Mouse (Mus musculus) CH12.LX (cell line): ENCODE measurements around the gene Sdf2l1. TPM values are rescaled to one million over a fixed set of nuclear protein-coding genes. Genes with fewer than 3 reads are reported as not detected.

Experiments
- DNase-seq: peaks from one replicate; pipeline ENCODE4 v3.0.0-alpha.2; 2013; ENCODE audit errors: extremely low read depth
- H3K27ac ChIP-seq: 2 replicates; pipeline ENCODE4 v1.5.1; 2012; ENCODE audit warnings: low read depth, mild to moderate bottlenecking, control low read depth, moderate library complexity; ENCODE audit not compliant: insufficient read depth
- H3K27me3 ChIP-seq: replicated peaks from 2 replicates; pipeline ENCODE3; 2012; ENCODE audit warnings: inconsistent platforms
- H3K36me3 ChIP-seq, 2 experiments: replicated peaks in 1 of 2; 2 replicates each; pipeline versions ENCODE3 to v1.6.1; 2012; ENCODE audit warnings: inconsistent platforms in 1 of 2, low read length in 1 of 2, mild to moderate bottlenecking in 1 of 2, mixed read lengths in 1 of 2, moderate library complexity in 1 of 2; ENCODE audit not compliant: control insufficient read depth in 1 of 2, insufficient read depth in 1 of 2
- H3K4me1 ChIP-seq, 2 experiments: 2 replicates each; pipeline ENCODE4 v1.6.1; 2012; ENCODE audit warnings: inconsistent platforms in 1 of 2, moderate library complexity in 1 of 2; ENCODE audit not compliant: insufficient read depth in 2 of 2, control insufficient read depth in 1 of 2
- H3K4me2 ChIP-seq: 2 replicates; pipeline ENCODE4 v1.6.1; 2012; ENCODE audit warnings: low read depth, mild to moderate bottlenecking, control low read depth; ENCODE audit not compliant: poor library complexity, insufficient read depth, severe bottlenecking
- H3K4me3 ChIP-seq, 3 experiments: fragments of 150-350 bp in 1 of 3; sonication (generic) in 1 of 3; replicated peaks in 1 of 3; 2 replicates each; pipeline versions ENCODE3 to v1.5.1; 2011 to 2012; ENCODE audit warnings: low read depth in 2 of 3, low read length in 2 of 3, mild to moderate bottlenecking in 2 of 3, moderate library complexity in 2 of 3, control low read depth in 1 of 3, improper control_type of control experiment in 1 of 3, inconsistent platforms in 1 of 3, mixed read lengths in 1 of 3; ENCODE audit not compliant: poor library complexity in 1 of 3
- H3K79me2 ChIP-seq: replicated peaks from 2 replicates; pipeline ENCODE4 v1.6.1; 2012; ENCODE audit warnings: mild to moderate bottlenecking, moderate library complexity; ENCODE audit not compliant: control insufficient read depth, poor library complexity, insufficient read depth, severe bottlenecking; ENCODE audit errors: extremely low read depth
- H3K9ac ChIP-seq: 2 replicates; pipeline ENCODE4 v1.6.1; 2012; ENCODE audit warnings: low read depth, mild to moderate bottlenecking, control low read depth, moderate library complexity; ENCODE audit not compliant: insufficient read depth
- H3K9me3 ChIP-seq: replicated peaks from 2 replicates; pipeline ENCODE3; 2012; ENCODE audit warnings: low read length, inconsistent platforms, mixed read lengths
- BHLHE40 ChIP-seq: IDR thresholded peaks from 2 replicates; pipeline ENCODE4 v1.6.1; 2011; ENCODE audit warnings: mild to moderate bottlenecking, low read depth, low read length, improper control_type of control experiment
- CHD1 ChIP-seq: IDR thresholded peaks from 2 replicates; pipeline ENCODE4 v1.6.1; 2012; ENCODE audit warnings: low read depth, low read length, improper control_type of control experiment, inconsistent platforms
- CHD2 ChIP-seq: IDR thresholded peaks from 2 replicates; pipeline ENCODE4 v1.6.1; 2011; ENCODE audit warnings: low read length, improper control_type of control experiment
- CTCF ChIP-seq, 2 experiments: IDR thresholded peaks in 1 of 2; conservative IDR thresholded peaks in 1 of 2; 2 replicates each; pipeline ENCODE4 v1.5.1; 2011 to 2012; ENCODE audit warnings: low read depth in 2 of 2, low read length in 2 of 2, improper control_type of control experiment in 1 of 2, inconsistent platforms in 1 of 2, mild to moderate bottlenecking in 1 of 2, moderate library complexity in 1 of 2
- E2F4 ChIP-seq: IDR thresholded peaks from 2 replicates; pipeline ENCODE4 v1.6.1; 2011; ENCODE audit warnings: low read depth, low read length, improper control_type of control experiment; ENCODE audit not compliant: insufficient replicate concordance
- ELF1 ChIP-seq: IDR thresholded peaks from 2 replicates; pipeline ENCODE4 v1.6.1; 2014; ENCODE audit warnings: low read depth, mild to moderate bottlenecking, inconsistent platforms, low read length, improper control_type of control experiment
- EP300 ChIP-seq: IDR thresholded peaks from 2 replicates; pipeline ENCODE4 v1.6.1; 2011; ENCODE audit warnings: low read length, improper control_type of control experiment
- ETS1 ChIP-seq: conservative IDR thresholded peaks from 2 replicates; pipeline ENCODE4 v1.6.1; 2012; ENCODE audit warnings: low read depth, mild to moderate bottlenecking, inconsistent platforms, low read length, improper control_type of control experiment, moderate library complexity
- GABPA ChIP-seq: IDR thresholded peaks from 2 replicates; pipeline ENCODE4 v1.6.1; 2012; ENCODE audit warnings: low read depth, low read length, improper control_type of control experiment, inconsistent platforms; ENCODE audit not compliant: insufficient replicate concordance
- JUN ChIP-seq: IDR thresholded peaks from 2 replicates; pipeline ENCODE4 v1.6.1; 2011; ENCODE audit warnings: low read depth, mild to moderate bottlenecking, low read length, improper control_type of control experiment, moderate library complexity; ENCODE audit not compliant: insufficient read depth
- KAT2A ChIP-seq: IDR thresholded peaks from 2 replicates; pipeline ENCODE4 v1.6.1; 2012; ENCODE audit warnings: low read length, improper control_type of control experiment, inconsistent platforms; ENCODE audit not compliant: insufficient replicate concordance
- MAFK ChIP-seq: IDR thresholded peaks from 2 replicates; pipeline ENCODE4 v1.6.1; 2011; ENCODE audit warnings: low read length, improper control_type of control experiment; ENCODE audit not compliant: insufficient replicate concordance
- MAX ChIP-seq: IDR thresholded peaks from 2 replicates; pipeline ENCODE4 v1.6.1; 2011; ENCODE audit warnings: low read length, improper control_type of control experiment
- MAZ ChIP-seq: IDR thresholded peaks from 2 replicates; pipeline ENCODE4 v1.6.1; 2012; ENCODE audit warnings: low read depth, mild to moderate bottlenecking, inconsistent platforms, low read length, improper control_type of control experiment, moderate library complexity
- MEF2A ChIP-seq: IDR thresholded peaks from 2 replicates; pipeline ENCODE4 v1.6.1; 2014; ENCODE audit warnings: low read depth, mild to moderate bottlenecking, inconsistent platforms, low read length, improper control_type of control experiment, borderline replicate concordance
- MXI1 ChIP-seq: IDR thresholded peaks from 2 replicates; pipeline ENCODE4 v1.6.1; 2011; ENCODE audit warnings: mild to moderate bottlenecking, low read depth, low read length, improper control_type of control experiment
- MYC ChIP-seq: IDR thresholded peaks from 2 replicates; pipeline ENCODE4 v1.6.1; 2011; ENCODE audit warnings: low read depth, mild to moderate bottlenecking, improper control_type of control experiment, low read length
- NELFE ChIP-seq: IDR thresholded peaks from 2 replicates; pipeline ENCODE4 v1.6.1; 2011; ENCODE audit warnings: low read depth, low read length, improper control_type of control experiment
- NRF1 ChIP-seq: IDR thresholded peaks from 2 replicates; pipeline ENCODE4 v1.6.1; 2014; ENCODE audit warnings: low read depth, mild to moderate bottlenecking, inconsistent platforms, low read length, improper control_type of control experiment, moderate library complexity
- PAX5 ChIP-seq: IDR thresholded peaks from 2 replicates; pipeline ENCODE4 v1.6.1; 2012; ENCODE audit warnings: low read length, inconsistent platforms, mixed read lengths
- POLR2A ChIP-seq: IDR thresholded peaks from 2 replicates; pipeline ENCODE4 v1.6.1; 2011; ENCODE audit warnings: low read depth, mild to moderate bottlenecking, improper control_type of control experiment, low read length
- POLR2AphosphoS2 ChIP-seq: IDR thresholded peaks from 2 replicates; pipeline ENCODE4 v1.6.1; 2011; ENCODE audit warnings: low read depth, low read length, improper control_type of control experiment
- RAD21 ChIP-seq: IDR thresholded peaks from 2 replicates; pipeline ENCODE4 v1.6.1; 2011; ENCODE audit warnings: low read depth, mild to moderate bottlenecking, low read length, improper control_type of control experiment, moderate library complexity
- RCOR1 ChIP-seq: conservative IDR thresholded peaks from 2 replicates; pipeline ENCODE4 v1.6.1; 2012; ENCODE audit warnings: low read depth, mild to moderate bottlenecking, inconsistent platforms, low read length, improper control_type of control experiment
- SIN3A ChIP-seq: IDR thresholded peaks from 2 replicates; pipeline ENCODE4 v1.6.1; 2012; ENCODE audit warnings: low read length, improper control_type of control experiment, inconsistent platforms
- SMC3 ChIP-seq: IDR thresholded peaks from 2 replicates; pipeline ENCODE4 v1.6.1; 2011; ENCODE audit warnings: low read depth, low read length, improper control_type of control experiment
- TBP ChIP-seq: conservative IDR thresholded peaks from 2 replicates; pipeline ENCODE4 v1.6.1; 2011; ENCODE audit warnings: low read depth, low read length, improper control_type of control experiment
- TCF12 ChIP-seq: IDR thresholded peaks from 2 replicates; pipeline ENCODE4 v1.6.1; 2014; ENCODE audit warnings: low read depth, mild to moderate bottlenecking, inconsistent platforms, low read length, improper control_type of control experiment
- UBTF ChIP-seq: IDR thresholded peaks from 2 replicates; pipeline ENCODE4 v1.6.1; 2012; ENCODE audit warnings: low read depth, mild to moderate bottlenecking, inconsistent platforms, low read length, improper control_type of control experiment, moderate library complexity
- USF1 ChIP-seq: IDR thresholded peaks from 2 replicates; pipeline ENCODE4 v1.6.1; 2014; ENCODE audit warnings: low read depth, mild to moderate bottlenecking, inconsistent platforms, low read length, improper control_type of control experiment
- USF2 ChIP-seq: conservative IDR thresholded peaks from 2 replicates; pipeline ENCODE4 v1.6.1; 2011; ENCODE audit warnings: low read depth, low read length, improper control_type of control experiment
- ZC3H11A ChIP-seq: IDR thresholded peaks from 2 replicates; pipeline ENCODE4 v1.6.1; 2012; ENCODE audit warnings: low read depth, mild to moderate bottlenecking, inconsistent platforms, low read length, improper control_type of control experiment
- ZMIZ1 ChIP-seq: IDR thresholded peaks from 2 replicates; pipeline ENCODE4 v1.6.1; 2012; ENCODE audit warnings: low read depth, mild to moderate bottlenecking, inconsistent platforms, low read length, improper control_type of control experiment
- ZNF384 ChIP-seq: IDR thresholded peaks from 2 replicates; pipeline ENCODE4 v1.6.1; 2012; ENCODE audit warnings: low read depth, low read length, improper control_type of control experiment, inconsistent platforms
- dilution Hi-C: fragments of 300-500 bp; cut with MboI; formaldehyde crosslinking; loops from 2 replicates; pipeline ENCODE4 v1.14.3; 2020; ENCODE audit warnings: low sequenced_read_pairs; ENCODE audit not compliant: extremely low pct_unique_long_range_greater_than_20kb, extremely low pct_ligation_motif_present
- in situ Hi-C: fragments of 300-500 bp; cut with MboI; formaldehyde crosslinking; loops from 3 replicates; pipeline ENCODE4 v1.14.3; 2019; ENCODE audit warnings: low sequenced_read_pairs, low pct_ligation_motif_present, low pct_unique_long_range_greater_than_20kb, mixed read lengths
- polyA plus RNA-seq: library from polyadenylated mRNA; unstranded; fragments of >175 nt; gene quantifications from 2 replicates; pipeline ENCODE4 v1.2.1, GENCODE M21; 2012; ENCODE audit warnings: low read depth; ENCODE audit not compliant: insufficient read length
- total RNA-seq, 2 experiments: library from RNA; depleted of rRNA; stranded (reverse); fragments of 300-350 nt in 1 of 2; fragments of >200 nt in 1 of 2; gene quantifications; 2 replicates each; pipeline ENCODE4 v1.2.3; 2012 to 2014

Sdf2l1 gene
- total and polyA plus RNA-seq, 3 experiments: 159 to 235 (median 168) TPM

DNA sequence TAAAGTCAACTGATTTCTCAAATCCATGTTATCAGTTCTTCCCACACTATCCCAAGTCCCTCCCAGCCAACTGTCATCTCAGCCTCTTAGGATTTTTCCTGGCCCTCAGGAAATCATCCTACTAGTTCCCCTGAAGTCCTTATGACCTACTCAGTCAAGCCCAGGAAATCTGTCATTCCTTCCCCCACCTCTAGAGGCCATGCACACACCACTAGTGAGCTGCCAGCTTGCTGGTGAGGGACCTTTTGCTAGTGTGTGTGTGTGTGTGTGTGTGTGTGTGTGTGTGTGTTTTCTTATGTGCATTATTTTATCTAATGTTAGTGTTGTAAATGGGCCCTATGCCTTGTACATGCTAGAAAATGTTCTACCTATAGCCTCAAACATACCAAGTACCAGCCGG, 4.9 kb downstream of the Sdf2l1 start (continued):
- no peak for TF ChIP-seq ELF1
- TF ChIP-seq CTCF (conservative IDR thresholded peaks at IDR 0.05 in 1 of 2, IDR thresholded peaks at IDR 0.05 in 1 of 2; ENCODE audit: low read depth in 2 of 2, low read length in 2 of 2): peak; percentile 70 to 96
- no peak for TF ChIP-seq PAX5
- no peak for TF ChIP-seq JUN
- TF ChIP-seq KAT2A: no peak
- TF ChIP-seq TBP: 0 out of 2 replicates have a peak, but pooled peaks have one; percentile 20
- TF ChIP-seq MYC: no peak
- TF ChIP-seq CHD1: no peak
- TF ChIP-seq UBTF: no peak

DNA sequence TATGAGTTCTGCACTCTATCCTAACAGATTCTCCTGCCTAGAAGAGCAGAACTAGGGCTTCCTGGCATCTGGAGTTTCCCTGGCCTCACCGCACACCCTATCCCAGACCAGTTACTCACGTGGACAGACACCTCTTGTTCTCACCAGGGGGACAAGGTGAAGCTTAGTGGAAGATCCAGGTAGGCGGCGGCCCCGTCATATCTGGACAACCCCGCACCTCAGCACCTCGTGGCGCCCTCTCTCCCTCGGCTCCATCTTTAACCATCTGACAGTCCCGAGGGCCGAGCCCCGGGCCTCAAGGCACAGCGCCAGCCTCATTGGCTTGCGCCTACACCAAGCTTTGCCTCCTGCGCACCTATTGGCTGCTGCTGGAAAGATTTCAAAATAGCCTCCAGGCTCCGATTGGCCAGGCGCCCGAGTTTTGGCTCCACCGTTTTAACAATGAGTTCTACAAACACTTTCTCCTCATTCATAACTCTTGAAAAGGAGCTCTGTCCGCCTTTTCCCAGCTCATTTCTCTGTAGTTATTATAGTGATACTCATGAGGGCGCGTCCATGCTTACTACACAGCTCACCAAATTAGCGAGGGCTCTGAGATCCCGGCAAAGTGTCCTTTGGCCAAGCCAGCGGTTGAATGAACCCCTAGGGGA, 7.2 kb downstream of the Sdf2l1 start, which contains the start of gene 2610318N02Rik:
Gene 2610318N02Rik (minus strand): TSS at position 297 of the 650 bp plus-strand sequence.
- H3K9me3 ChIP-seq: no peaks in the 10 kb centered on the region
- H3K9ac ChIP-seq: peak within 1 kb of the TSS; percentile 68
- H3K36me3 ChIP-seq: peaks cover 27 to 43% of the 10 kb centered on the region in 2 experiments
- in situ Hi-C loops (no loop called here), dilution Hi-C loops (no loop called here)
- peaks cover 0 to 31% of the 10 kb centered on the region in 2 experiments; a peak in 2 of 4 replicates for H3K4me1 ChIP-seq
- peak within 1 kb of the TSS; percentile 87 for H3K4me2 ChIP-seq
- H3K79me2 ChIP-seq: peaks cover 16% of the 10 kb centered on the region
- H3K27me3 ChIP-seq: no peaks in the 10 kb centered on the region
- peak; percentile 95 for DNase-seq
- peak within 1 kb of the TSS; percentile 5; the same call in 1 of the 2 replicates for H3K27ac ChIP-seq
- H3K4me3 ChIP-seq: peak within 1 kb of the TSS; percentile 64 to 90 (median 71)
- TF ChIP-seq MAX (peak; percentile 97), NRF1 (peak; percentile 78), ZNF384 (no peak), UBTF (no peak), ZC3H11A (no peak), JUN (no peak), USF1 (0 out of 2 replicates have a peak, but pooled peaks have one; percentile 4), CTCF (conservative IDR thresholded peaks at IDR 0.05 in 1 of 2, IDR thresholded peaks at IDR 0.05 in 1 of 2; ENCODE audit: low read depth in 2 of 2, low read length in 2 of 2) (no peak), RCOR1 (no peak), SMC3 (no peak), TCF12 (peak; percentile 92), ELF1 (0 out of 2 replicates have a peak, but pooled peaks have one; percentile 34), RAD21 (no peak), TBP (peak; percentile 95), E2F4 (peak; percentile 59; the same call in 1 of the 2 replicates), CHD1 (no peak), MEF2A (no peak; the same call in 1 of the 2 replicates), MXI1 (peak; percentile 98), CHD2 (peak; percentile 78), USF2 (no peak), PAX5 (no peak), MYC (peak; percentile 99), BHLHE40 (peak; percentile 57; the same call in 1 of the 2 replicates), MAFK (no peak), MAZ (no peak), GABPA (no peak), ZMIZ1 (peak; percentile 96), EP300 (no peak), POLR2A (peak; percentile 99), KAT2A (no peak), NELFE (peak; percentile 97), ETS1 (0 out of 2 replicates have a peak, but pooled peaks have one; percentile 6), SIN3A (peak; percentile 92), POLR2AphosphoS2 (peak; percentile 88)
